Mouse (Mus musculus) midbrain, embryonic 11.5 days (tissue): ENCODE measurements around the gene Gm10697. TPM values are rescaled to one million over a fixed set of nuclear protein-coding genes. Genes with fewer than 3 reads are reported as not detected.
"Not testable (repeated sequence)": the region's sequence is repeated elsewhere in the genome, so short reads cannot be mapped to it uniquely, and the experiment has no call there.

Experiments
- ATAC-seq: fragments of 200-750 bp; cut with Nextera tagmentation; 2 replicates; pipeline ENCODE4 v1.8.0; 2017; ENCODE audit warnings: moderate TSS enrichment, moderate library complexity; ENCODE audit not compliant: low FRiP score
- DNase-seq: peaks from one replicate; pipeline ENCODE4 v3.0.0; 2015; ENCODE audit warnings: low spot score; ENCODE audit errors: missing footprints
- H3K27ac ChIP-seq: fragments of 300-500 bp; sonication (generic); 2 replicates; pipeline ENCODE4 v1.5.1; 2014; ENCODE audit warnings: low read depth, low read length
- H3K27me3 ChIP-seq: fragments of 300-500 bp; sonication (generic); 2 replicates; pipeline ENCODE4 v1.6.1; 2014; ENCODE audit warnings: mild to moderate bottlenecking, low read length, moderate library complexity, mixed read lengths; ENCODE audit not compliant: control insufficient read depth, insufficient read depth
- H3K36me3 ChIP-seq: fragments of 300-500 bp; sonication (generic); 2 replicates; pipeline ENCODE4 v1.6.1; 2014; ENCODE audit warnings: mild to moderate bottlenecking, low read length, moderate library complexity, mixed read lengths; ENCODE audit not compliant: control insufficient read depth, insufficient read depth
- H3K4me1 ChIP-seq: fragments of 300-500 bp; sonication (generic); 2 replicates; pipeline ENCODE4 v1.6.1; 2014; ENCODE audit warnings: low read length; ENCODE audit not compliant: control insufficient read depth, insufficient read depth
- H3K4me2 ChIP-seq: fragments of 300-500 bp; sonication (generic); 2 replicates; pipeline ENCODE4 v1.6.1; 2014; ENCODE audit warnings: mild to moderate bottlenecking, moderate library complexity
- H3K4me3 ChIP-seq: fragments of 300-500 bp; sonication (generic); 2 replicates; pipeline ENCODE4 v1.5.1; 2014; ENCODE audit warnings: low read depth, low read length
- H3K9ac ChIP-seq: fragments of 300-500 bp; sonication (generic); 2 replicates; pipeline ENCODE4 v1.6.1; 2014; ENCODE audit warnings: low read length
- H3K9me3 ChIP-seq: fragments of 300-500 bp; sonication (generic); 2 replicates; pipeline ENCODE4 v1.6.1; 2016; ENCODE audit warnings: low read length; ENCODE audit not compliant: control insufficient read depth
- WGBS: fragments of 180-500 bp; shearing (Covaris S2); extraction: QIAGEN DNeasy Blood & Tissue Kit; methylation state at CpG from one replicate; pipeline ENCODE4 v1.1.7; 2014; 5-methylcytosine and 5-hydroxymethylcytosine counted together
- polyA plus RNA-seq: library from polyadenylated mRNA; unstranded; fragments of >200 nt; fragmentation: Nextera tagmentation; extraction: Ambion mirVana; gene quantifications from 2 replicates; pipeline ENCODE4 v1.2.1, GENCODE M21; 2014

Gene Gm10697
- polyA plus RNA-seq, result not detected in 2 replicates

DNA sequence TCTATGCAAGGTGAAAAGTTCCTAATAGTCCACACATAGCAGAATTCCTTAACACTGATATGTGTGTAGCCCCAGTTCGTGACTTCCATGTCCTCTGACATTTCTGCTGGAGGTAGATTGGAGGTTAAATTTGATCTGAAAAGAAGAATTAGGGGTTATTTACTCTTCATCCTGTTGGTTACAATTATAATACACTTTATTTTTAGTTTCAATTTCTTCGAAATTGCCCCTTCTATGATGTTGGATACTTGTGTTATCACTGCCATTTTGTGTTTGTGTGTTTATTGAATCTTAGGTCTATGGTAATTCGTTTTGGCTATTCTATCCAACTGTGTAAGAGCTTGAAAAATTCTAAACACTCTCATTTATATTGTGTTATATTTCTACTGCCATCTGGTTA, at the start of gene Gm10697:
Gm10697 (minus strand) TSS at position 101 of the 400 bp plus-strand sequence.
- ATAC-seq, H3K27ac ChIP-seq, H3K4me1 ChIP-seq, H3K4me3 ChIP-seq, H3K27me3 ChIP-seq, H3K9me3 ChIP-seq, H3K36me3 ChIP-seq, H3K9ac ChIP-seq, DNase-seq, H3K4me2 ChIP-seq: not testable (repeated sequence)
- 60% methylated on average over 1 of the region's 3 CpGs for WGBS

DNA sequence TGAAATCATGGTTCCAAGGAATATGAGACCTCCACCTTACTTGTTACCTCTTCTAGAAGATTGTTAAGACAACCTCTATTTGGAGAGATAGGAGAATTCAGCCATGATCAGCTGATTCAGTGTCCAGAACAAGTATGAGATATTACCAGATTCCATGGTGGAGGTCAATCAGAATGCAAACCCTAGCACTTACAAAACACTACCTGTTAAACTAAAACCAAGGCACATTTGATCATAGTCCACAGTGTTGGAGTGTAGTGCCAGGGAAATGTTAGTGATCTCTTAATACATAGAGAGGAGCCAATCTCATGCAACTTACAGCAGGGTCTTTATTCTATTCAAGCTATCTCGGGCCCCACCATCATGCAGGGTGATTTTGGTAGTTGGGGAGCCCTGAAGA, 42.6 kb upstream of the Gm10697 start:
- not testable (repeated sequence) for H3K27ac ChIP-seq, H3K27me3 ChIP-seq, H3K4me2 ChIP-seq, H3K9ac ChIP-seq, H3K36me3 ChIP-seq, ATAC-seq, H3K9me3 ChIP-seq, H3K4me1 ChIP-seq, DNase-seq, H3K4me3 ChIP-seq
- WGBS, result 67% methylated on average over 1 of the region's 1 CpGs

DNA sequence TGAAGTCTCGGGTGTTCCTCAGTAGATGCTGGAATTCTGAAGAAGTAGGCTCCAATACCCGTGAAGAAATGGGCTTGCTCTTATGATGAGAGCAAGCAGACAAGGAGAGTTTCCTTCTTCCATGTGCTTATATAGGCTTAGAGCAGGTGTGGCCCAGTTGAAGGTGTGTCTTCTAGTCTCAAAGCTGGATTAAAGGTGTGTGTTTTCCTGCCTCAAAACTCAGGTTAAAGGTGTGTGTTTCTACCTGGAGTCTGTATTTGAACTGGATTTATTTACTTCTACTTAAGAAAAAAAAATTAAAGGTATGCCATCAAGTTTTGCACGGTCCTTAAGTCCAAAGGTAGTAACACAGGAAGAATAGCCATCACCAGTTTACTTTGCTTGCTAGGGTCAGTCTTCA, 17.7 kb downstream of the Gm10697 start, which contains the start of gene Gm9125:
Gm9125 (minus strand) TSS at position 101 of the 400 bp plus-strand sequence.
- H3K27me3 ChIP-seq, H3K4me1 ChIP-seq, H3K4me2 ChIP-seq, DNase-seq, H3K9me3 ChIP-seq, H3K27ac ChIP-seq, H3K36me3 ChIP-seq, H3K9ac ChIP-seq, H3K4me3 ChIP-seq, ATAC-seq: not testable (repeated sequence)
- WGBS, result 89% methylated on average over 1 of the region's 3 CpGs

DNA sequence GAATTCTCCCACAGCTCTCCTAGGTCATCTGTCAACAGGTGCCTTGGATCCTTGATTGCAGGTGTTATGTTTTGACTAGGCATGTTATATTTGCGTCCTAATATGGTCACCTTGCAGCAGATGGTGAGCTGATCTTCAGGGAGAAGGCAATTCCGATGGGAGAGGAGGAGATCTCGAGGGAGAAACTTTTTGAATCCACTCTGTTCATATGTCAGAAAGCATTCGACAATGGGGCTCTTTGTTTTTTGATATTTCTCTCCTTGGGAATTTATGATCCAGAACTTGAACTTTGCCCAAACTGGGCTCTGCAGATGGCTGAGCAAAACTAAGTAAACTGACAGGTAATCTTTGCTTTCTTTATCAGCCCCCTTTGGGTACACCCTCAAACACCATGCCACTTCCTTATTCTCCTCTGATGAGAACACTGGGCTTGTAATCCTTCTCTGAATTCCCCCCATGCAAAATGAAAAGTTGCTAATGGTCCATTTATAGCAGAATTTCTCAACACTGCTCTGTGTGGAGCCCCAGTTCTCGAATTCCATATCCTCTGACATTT, 22.8 kb downstream of the Gm10697 start:
- H3K4me2 ChIP-seq, H3K9ac ChIP-seq, H3K4me3 ChIP-seq, H3K4me1 ChIP-seq, ATAC-seq, H3K9me3 ChIP-seq, DNase-seq, H3K27ac ChIP-seq, H3K36me3 ChIP-seq, H3K27me3 ChIP-seq: not testable (repeated sequence)
- WGBS, result no CpG with 5 or more reads among the region's 5 CpGs

DNA sequence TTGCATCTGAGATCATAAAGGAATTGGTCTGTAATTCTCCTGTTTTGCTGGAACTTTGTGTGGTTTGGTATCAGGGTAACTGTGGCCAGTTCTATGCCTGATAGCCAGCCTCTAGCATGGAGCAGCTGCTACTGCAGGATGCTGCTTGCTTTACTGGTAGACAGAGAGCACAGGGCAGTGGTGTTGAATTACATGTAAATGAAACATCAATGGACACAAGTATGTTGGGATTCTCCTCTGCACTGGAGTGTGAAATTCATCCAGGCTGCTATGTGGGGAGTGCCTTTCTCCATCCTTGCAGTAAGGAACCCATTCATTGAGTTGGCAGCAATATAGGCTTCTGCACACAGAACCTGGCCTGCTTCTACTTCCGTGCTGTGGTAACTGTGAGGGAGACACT, 34.2 kb downstream of the Gm10697 start:
- not testable (repeated sequence) for H3K4me2 ChIP-seq

DNA sequence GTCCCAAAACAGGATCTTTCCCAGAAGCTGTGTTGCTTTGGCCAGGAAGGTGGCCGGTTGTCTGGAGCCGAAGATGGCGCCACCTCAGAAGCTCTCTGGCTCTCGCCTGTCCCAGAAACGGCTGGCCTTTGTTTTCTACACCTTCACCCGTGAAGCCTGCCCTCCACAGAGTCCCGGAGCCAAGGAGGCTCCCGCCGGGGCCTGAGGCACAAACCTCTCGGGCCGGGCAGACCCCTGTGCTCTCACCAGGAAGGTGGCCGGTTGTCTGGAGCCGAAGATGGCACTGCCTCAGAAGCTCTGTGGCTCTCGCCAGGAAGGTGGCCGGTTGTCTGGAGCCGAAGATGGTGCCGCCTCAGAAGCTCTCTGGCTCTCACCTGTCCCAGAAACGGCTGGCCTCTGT, 38.0 kb downstream of the Gm10697 start:
- not testable (repeated sequence) for H3K27me3 ChIP-seq, ATAC-seq, H3K27ac ChIP-seq, H3K36me3 ChIP-seq, H3K4me2 ChIP-seq, H3K4me3 ChIP-seq, DNase-seq, H3K9me3 ChIP-seq, H3K4me1 ChIP-seq, H3K9ac ChIP-seq
- WGBS, result 96% methylated on average over 12 of the region's 18 CpGs

More for the DNA sequence above, 34.2 kb downstream of the Gm10697 start:
- DNase-seq, H3K27me3 ChIP-seq, H3K9ac ChIP-seq, H3K9me3 ChIP-seq, ATAC-seq, H3K4me3 ChIP-seq, H3K27ac ChIP-seq, H3K36me3 ChIP-seq, H3K4me1 ChIP-seq: not testable (repeated sequence)
- 95% methylated on average over 1 of the region's 1 CpGs for WGBS

Other genes with a start within 250 kb of the Gm10697 start
- gene Tdpoz3, start 246.6 kb downstream of the Gm10697 start, polyA plus RNA-seq, result not detected in 2 replicates
- not detected in 2 replicates for gene Gm9117, start 129.1 kb downstream of the Gm10697 start, polyA plus RNA-seq
- gene Tdpoz5, start 111.3 kb downstream of the Gm10697 start, polyA plus RNA-seq, result not detected in 2 replicates
- gene Gm9125, start 17.8 kb downstream of the Gm10697 start, polyA plus RNA-seq, result not detected in 2 replicates
- not detected in 2 replicates for gene Gm10696, start 105.5 kb upstream of the Gm10697 start, polyA plus RNA-seq
- gene Gm5286, start 124.1 kb upstream of the Gm10697 start, polyA plus RNA-seq, result not detected in 2 replicates
- not detected in 2 replicates for gene Gm4778, start 191.4 kb upstream of the Gm10697 start, polyA plus RNA-seq
- gene Them4, start 237.4 kb upstream of the Gm10697 start, polyA plus RNA-seq, result 12.8 and 14.5 TPM in 2 replicates